Mouse (Mus musculus): ENCODE measurements at regions not wholly inside any gene's neighbourhood (a gene's known extent, or its start where the extent isn't known, plus 50 kb on each side); places are given as distances from the start of the nearest gene placed in this dataset.

- TF ChIP-seq POLR2A (IDR thresholded peaks at IDR 0.05; ENCODE audit: low read depth, low read length): no peak
- no peak for TF ChIP-seq CTCF (conservative IDR thresholded peaks at IDR 0.05 in 1 of 2, IDR thresholded peaks at IDR 0.05 in 1 of 2; ENCODE audit: low read depth in 2 of 2, low read length in 2 of 2)
- no peak for TF ChIP-seq USF1 (IDR thresholded peaks at IDR 0.05; ENCODE audit: low read depth, low read length)
These were observed 84.3 kb downstream of the Pdcl3 start for GRCm38 (mm10) chr1:39069676-39070075.
